Mouse (Mus musculus) intestine, embryonic 14.5 days (tissue): Measurements from ENCODE around the gene Tnni1. TPM values are rescaled to one million over a fixed set of nuclear protein-coding genes. Genes with fewer than 3 reads are reported as not detected.

Experiments
- ATAC-seq: fragments of 200-750 bp; cut with Nextera tagmentation; replicated peaks from 2 replicates; pipeline ENCODE4 v1.8.0; 2017; ENCODE audit warnings: low read depth, moderate number of reproducible peaks, moderate TSS enrichment, moderate library complexity; ENCODE audit not compliant: low FRiP score, low TSS enrichment
- DNase-seq: peaks from one replicate; pipeline ENCODE4 v3.0.0-alpha.2; 2018; ENCODE audit warnings: low spot score
- H3K27ac ChIP-seq: fragments of 300-500 bp; sonication (generic); 2 replicates; pipeline ENCODE4 v1.5.1; 2014; ENCODE audit warnings: low read depth, mild to moderate bottlenecking, control low read depth
- H3K27me3 ChIP-seq: fragments of 300-500 bp; sonication (generic); replicated peaks from 2 replicates; pipeline ENCODE4 v1.6.1; 2014; ENCODE audit warnings: low read length, control low read depth; ENCODE audit not compliant: control insufficient read depth, insufficient read depth
- H3K36me3 ChIP-seq: fragments of 300-500 bp; sonication (generic); 2 replicates; pipeline ENCODE4 v1.6.1; 2014; ENCODE audit warnings: low read length, control low read depth; ENCODE audit not compliant: control insufficient read depth, insufficient read depth
- H3K4me1 ChIP-seq: fragments of 300-500 bp; sonication (generic); replicated peaks from 2 replicates; pipeline ENCODE4 v1.6.1; 2014; ENCODE audit warnings: low read length, control low read depth, mixed read lengths; ENCODE audit not compliant: control insufficient read depth, insufficient read depth
- H3K4me2 ChIP-seq: fragments of 300-500 bp; sonication (generic); 2 replicates; pipeline ENCODE4 v1.6.1; 2014; ENCODE audit warnings: low read length
- H3K4me3 ChIP-seq: fragments of 300-500 bp; sonication (generic); 2 replicates; pipeline ENCODE4 v1.5.1; 2014; ENCODE audit warnings: low read depth, low read length, control low read depth, mixed read lengths
- H3K9ac ChIP-seq: fragments of 300-500 bp; sonication (generic); 2 replicates; pipeline ENCODE4 v1.6.1; 2014; ENCODE audit warnings: mild to moderate bottlenecking, low read length
- H3K9me3 ChIP-seq: fragments of 300-500 bp; sonication (generic); 2 replicates; pipeline ENCODE4 v1.6.1; 2016; ENCODE audit warnings: low read length, control low read depth; ENCODE audit not compliant: control insufficient read depth
- WGBS: fragments of 180-500 bp; shearing (Covaris S2); extraction: QIAGEN DNeasy Blood & Tissue Kit; methylation state at CpG from one replicate; pipeline ENCODE4 v1.1.7; 2014; 5-methylcytosine and 5-hydroxymethylcytosine counted together
- polyA plus RNA-seq: library from polyadenylated mRNA; unstranded; fragments of >200 nt; fragmentation: Nextera tagmentation; extraction: Ambion mirVana; gene quantifications from 2 replicates; pipeline ENCODE4 v1.2.1, GENCODE M21; 2014

Gene Tnni1
- polyA plus RNA-seq, 1 experiment from 2014 or later = 6.4 TPM

DNA sequence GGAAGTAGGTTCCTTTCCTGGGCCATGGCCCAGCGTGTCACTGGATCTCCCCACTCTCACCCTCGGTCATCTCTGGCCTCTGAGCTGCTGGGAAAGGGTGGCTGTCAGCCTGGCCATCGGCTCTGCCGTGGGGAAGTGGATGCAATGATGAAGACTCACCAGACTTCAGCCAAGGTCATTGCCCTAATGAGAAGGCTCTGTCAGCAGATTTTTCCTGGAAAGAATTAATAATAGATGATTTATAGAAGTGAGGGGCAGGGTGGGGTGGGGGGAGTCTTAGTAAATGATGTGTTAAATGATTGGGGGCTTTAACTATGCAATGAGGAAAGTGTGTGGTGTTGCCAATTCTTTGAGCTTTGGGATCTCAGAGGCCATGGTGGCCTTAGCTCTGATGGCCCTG is 33.0 kb upstream of the Tnni1 start:
- Histone ChIP-seq H3K36me3 (peaks cover 69% of the 10 kb centered on the region), H3K4me2 (no peak overlapping the region), H3K4me1 (peaks cover 5% of the 10 kb centered on the region; the same call in 1 of the 2 replicates), H3K27me3 (no peaks in the 10 kb centered on the region), H3K9me3 (no peaks in the 10 kb centered on the region), H3K4me3 (no peak overlapping the region), H3K9ac (no peak overlapping the region), H3K27ac (no peak overlapping the region)
- WGBS = 84% methylated on average over 4 of the region's 4 CpGs
- ATAC-seq = no peak
- DNase-seq = no peak

DNA sequence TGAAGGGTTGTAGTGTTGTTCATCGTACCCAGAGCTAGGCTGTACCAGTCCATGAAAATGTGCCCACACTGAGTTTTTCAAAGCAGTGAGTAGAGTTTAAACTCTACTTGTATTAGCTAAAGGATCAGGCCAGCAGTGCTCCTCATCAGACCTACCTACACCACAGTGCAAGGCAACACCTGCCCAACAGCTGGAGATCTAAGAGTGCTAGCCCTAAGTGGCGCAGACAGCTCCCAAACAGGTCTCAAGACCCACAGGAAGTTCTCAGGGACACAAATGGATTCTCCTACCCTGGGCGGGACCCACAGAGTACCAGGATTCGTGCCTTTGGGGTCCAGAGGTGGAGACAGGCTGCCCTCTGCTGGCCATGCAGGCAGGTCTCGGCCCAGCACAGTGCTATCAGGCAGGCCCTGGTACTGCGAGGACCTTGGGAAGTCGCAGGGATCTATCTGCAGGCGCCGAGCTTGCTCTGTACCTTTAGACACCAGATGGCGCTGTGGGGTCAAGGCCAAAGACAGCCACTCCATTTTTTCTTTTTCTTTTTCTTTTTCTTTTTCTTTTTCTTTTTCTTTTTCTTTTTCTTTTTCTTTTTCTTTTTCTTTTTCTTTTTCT is 26.4 kb upstream of the Tnni1 start:
- Histone ChIP-seq H3K9ac (no peak overlapping the region), H3K27ac (no peak overlapping the region)
- WGBS = 9% methylated on average over 10 of the region's 10 CpGs

DNA sequence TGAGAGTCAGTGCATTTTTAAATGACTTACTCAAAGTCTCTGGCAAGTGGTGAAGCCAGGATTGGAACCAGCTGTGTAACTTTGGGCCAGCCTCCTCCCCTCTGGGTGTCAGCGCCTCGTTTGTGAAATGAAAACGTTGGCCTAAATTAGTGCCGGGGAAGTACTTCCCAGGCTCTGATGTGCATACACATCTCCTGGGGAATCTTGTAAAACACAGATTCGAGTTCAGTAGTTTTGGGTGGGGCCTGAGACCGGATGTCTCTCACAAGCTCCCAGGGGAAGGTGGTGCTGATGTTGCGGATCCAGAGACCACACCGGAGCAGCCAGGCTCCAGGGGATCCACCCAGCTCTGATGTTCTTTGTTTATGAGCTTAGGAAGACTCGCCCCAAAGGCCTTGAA is 23.9 kb upstream of the Tnni1 start:
- H3K4me3 ChIP-seq = no peak overlapping the region
- no peak overlapping the region for H3K4me2 ChIP-seq
- H3K4me1 ChIP-seq = no peaks in the 10 kb centered on the region
- H3K27me3 ChIP-seq = no peaks in the 10 kb centered on the region
- H3K27ac ChIP-seq = no peak overlapping the region
- DNase-seq (no peak), ATAC-seq (no peak)
- 65% methylated on average over 9 of the region's 9 CpGs for WGBS
- H3K9ac ChIP-seq = no peak overlapping the region
- H3K36me3 ChIP-seq = peaks cover 20% of the 10 kb centered on the region
- no peaks in the 10 kb centered on the region for H3K9me3 ChIP-seq

More for the DNA sequence above, 26.4 kb upstream of the Tnni1 start:
- ATAC-seq (peak; percentile 100), DNase-seq (peak; percentile 94)
- Histone ChIP-seq H3K4me1 (no peaks in the 10 kb centered on the region), H3K27me3 (no peaks in the 10 kb centered on the region), H3K4me3 (no peak overlapping the region), H3K36me3 (peaks cover 43% of the 10 kb centered on the region), H3K4me2 (no peak overlapping the region), H3K9me3 (no peaks in the 10 kb centered on the region)

DNA sequence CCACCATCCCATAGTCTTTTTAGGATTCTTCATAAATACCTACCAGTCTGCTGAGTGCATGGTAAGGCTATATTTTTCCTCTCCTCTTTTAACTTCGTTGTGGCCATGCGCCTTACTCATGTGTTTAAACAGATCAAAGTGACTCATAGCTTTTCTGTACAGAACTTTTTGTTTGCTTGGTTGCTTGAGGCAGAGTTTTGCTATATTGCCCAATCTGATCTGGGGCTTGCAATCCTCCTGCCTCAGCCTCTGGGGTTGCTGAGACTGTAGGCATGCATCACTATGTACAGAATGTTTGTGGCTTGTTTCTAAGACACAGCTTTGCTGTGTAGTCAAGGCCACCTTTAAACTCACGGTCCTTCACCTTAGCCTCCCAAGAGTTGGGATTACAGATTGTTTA is 23.3 kb upstream of the Tnni1 start:
- Histone ChIP-seq H3K27me3 (no peaks in the 10 kb centered on the region), H3K9ac (no peak overlapping the region), H3K4me1 (no peaks in the 10 kb centered on the region), H3K27ac (no peak overlapping the region), H3K9me3 (no peaks in the 10 kb centered on the region), H3K36me3 (peaks cover 14% of the 10 kb centered on the region), H3K4me2 (no peak overlapping the region), H3K4me3 (no peak overlapping the region)
- ATAC-seq = no peak
- WGBS = 70% methylated on average over 3 of the region's 3 CpGs
- no peak for DNase-seq

DNA sequence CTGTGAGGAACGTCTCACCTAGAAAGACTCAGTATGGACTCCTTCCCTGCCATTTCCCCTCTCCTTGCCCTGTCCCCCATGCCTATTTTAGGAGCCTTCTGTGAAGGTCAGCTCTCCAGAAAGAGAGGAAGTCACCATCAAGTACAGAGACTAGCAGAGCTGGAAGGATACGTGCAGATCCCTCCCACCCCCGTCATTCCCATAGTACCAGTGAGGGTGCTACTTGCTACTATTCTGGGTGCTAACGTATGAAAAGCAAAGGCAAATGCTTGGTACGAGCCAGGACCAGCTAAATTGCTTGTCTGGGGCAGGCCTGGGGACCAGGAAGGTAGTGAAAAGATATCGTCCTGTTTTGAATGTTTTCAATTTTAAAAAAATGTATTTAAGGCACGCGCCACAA is 21.9 kb upstream of the Tnni1 start:
- H3K36me3 ChIP-seq = 0 out of 2 replicates have a peak, but pooled peaks cover under 1% of the 10 kb centered on the region
- DNase-seq (no peak), ATAC-seq (no peak)
- H3K4me1 ChIP-seq = no peaks in the 10 kb centered on the region
- no peaks in the 10 kb centered on the region for H3K9me3 ChIP-seq
- no peak overlapping the region for H3K4me2 ChIP-seq
- WGBS = 73% methylated on average over 8 of the region's 8 CpGs
- no peak overlapping the region for H3K9ac ChIP-seq
- no peak overlapping the region for H3K27ac ChIP-seq
- no peak overlapping the region for H3K4me3 ChIP-seq
- no peaks in the 10 kb centered on the region for H3K27me3 ChIP-seq

DNA sequence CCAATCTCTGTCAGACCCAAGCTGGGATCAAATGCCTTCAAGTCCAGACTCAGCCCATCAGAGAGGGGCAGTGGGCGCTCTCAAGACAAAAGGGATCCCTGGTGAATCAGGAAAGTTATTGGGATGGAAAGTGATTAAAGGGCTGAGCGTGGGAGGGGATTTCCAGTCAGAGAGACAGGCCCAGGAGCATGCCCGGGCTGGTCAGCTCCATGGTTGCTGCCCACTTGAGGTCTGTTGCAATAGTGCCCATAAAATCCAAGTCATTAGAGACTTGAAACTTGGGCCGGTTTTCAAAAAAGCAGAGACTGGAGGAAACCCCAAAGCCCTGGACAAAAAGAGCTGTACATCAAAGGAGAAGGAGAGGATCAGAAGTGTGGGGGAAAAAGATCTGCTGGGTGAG is 19.5 kb upstream of the Tnni1 start:
- H3K27ac ChIP-seq = no peak overlapping the region
- H3K27me3 ChIP-seq = no peaks in the 10 kb centered on the region
- 66% methylated on average over 4 of the region's 4 CpGs for WGBS
- no peak overlapping the region for H3K9ac ChIP-seq
- DNase-seq = no peak
- ATAC-seq = no peak
- H3K4me1 ChIP-seq = no peaks in the 10 kb centered on the region; the same call in 1 of the 2 replicates
- no peak overlapping the region for H3K4me2 ChIP-seq
- no peaks in the 10 kb centered on the region for H3K36me3 ChIP-seq
- no peaks in the 10 kb centered on the region for H3K9me3 ChIP-seq
- no peak overlapping the region for H3K4me3 ChIP-seq

DNA sequence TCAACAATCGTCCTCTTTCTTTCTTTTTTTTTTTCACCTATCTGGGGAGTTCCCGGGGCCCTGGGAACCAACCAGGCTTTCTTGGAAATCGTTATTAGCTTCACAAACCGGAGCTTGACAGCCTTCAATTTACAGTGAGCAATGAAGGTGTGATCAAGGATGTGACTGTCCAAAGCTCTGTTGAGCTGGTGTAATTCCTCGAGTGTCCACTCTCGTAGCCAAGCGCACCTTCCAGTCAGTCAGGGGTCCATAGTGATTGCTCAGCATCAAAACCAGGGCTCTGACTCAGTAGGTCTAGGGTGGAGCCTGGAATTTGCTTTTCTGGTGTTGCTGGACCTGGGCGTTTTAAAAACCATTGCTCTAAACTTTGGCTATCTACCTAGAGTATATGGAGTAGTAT is 19.0 kb upstream of the Tnni1 start:
- Histone ChIP-seq H3K9me3 (no peaks in the 10 kb centered on the region), H3K4me3 (no peak overlapping the region), H3K9ac (no peak overlapping the region), H3K36me3 (no peaks in the 10 kb centered on the region), H3K4me1 (no peaks in the 10 kb centered on the region; the same call in none of the 2 replicates), H3K4me2 (no peak overlapping the region), H3K27me3 (no peaks in the 10 kb centered on the region), H3K27ac (no peak overlapping the region)
- 61% methylated on average over 8 of the region's 8 CpGs for WGBS
- no peak for DNase-seq
- no peak for ATAC-seq

DNA sequence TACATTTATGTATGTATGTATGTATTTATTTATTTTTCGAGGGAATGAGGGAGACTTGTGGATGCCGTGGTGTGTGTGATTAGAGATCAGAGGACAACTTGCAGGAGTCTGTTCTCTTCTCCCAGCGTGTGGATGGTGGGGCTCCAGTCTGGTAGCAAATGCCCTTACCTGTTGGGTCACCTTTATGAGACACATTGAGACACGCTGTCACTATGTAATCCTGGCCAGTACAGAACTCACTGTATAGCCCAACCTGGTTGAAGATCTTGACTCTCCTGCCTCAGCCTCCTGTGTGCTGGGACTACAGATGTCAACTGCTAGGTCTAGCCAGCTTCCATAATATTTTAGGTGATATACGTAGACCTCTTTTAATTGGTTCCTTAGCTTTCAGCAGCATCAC is 17.5 kb upstream of the Tnni1 start:
- no peak overlapping the region for H3K4me3 ChIP-seq
- H3K9me3 ChIP-seq = no peaks in the 10 kb centered on the region
- H3K4me2 ChIP-seq = no peak overlapping the region
- no peak overlapping the region for H3K27ac ChIP-seq
- WGBS = 89% methylated on average over 5 of the region's 5 CpGs
- H3K36me3 ChIP-seq = no peaks in the 10 kb centered on the region
- DNase-seq = no peak
- no peak for ATAC-seq
- peaks cover 6% of the 10 kb centered on the region for H3K4me1 ChIP-seq
- H3K9ac ChIP-seq = no peak overlapping the region
- no peaks in the 10 kb centered on the region for H3K27me3 ChIP-seq

DNA sequence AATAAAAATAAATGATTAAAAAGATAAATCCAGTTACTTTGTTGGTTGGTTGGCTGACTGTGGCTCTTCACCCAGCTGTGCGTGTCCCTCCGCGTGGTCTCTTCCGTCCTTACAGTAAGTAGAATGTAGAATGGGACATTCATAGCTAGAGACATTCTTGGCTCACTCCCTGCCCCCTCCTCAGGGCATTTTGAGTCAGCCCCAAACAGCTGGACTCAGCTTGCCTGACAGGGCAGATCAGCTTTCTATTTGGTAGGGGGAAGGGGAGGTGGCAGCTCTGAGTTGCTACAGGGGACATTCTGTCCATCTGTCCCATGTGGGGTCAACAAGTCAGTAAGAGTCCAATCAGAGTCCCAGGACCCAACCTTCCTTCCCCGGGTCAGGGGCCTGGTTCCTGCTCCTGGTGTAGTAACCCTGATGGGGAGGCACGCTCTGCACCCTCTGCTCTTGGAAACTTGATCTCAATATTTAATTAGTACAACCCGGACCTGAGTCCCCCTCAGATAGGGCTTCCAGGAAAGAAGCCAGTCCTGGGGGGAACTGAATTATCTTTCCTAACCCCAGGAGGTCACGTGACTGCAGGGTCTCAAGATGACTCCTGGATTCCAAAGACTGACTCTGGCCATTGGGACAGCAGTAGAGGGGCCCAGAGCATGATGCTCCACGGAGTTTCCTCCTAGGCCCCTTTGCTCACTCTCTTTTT is 15.6 kb upstream of the Tnni1 start:
- WGBS = 56% methylated on average over 9 of the region's 9 CpGs
- Histone ChIP-seq H3K4me3 (no peak overlapping the region), H3K9ac (no peak overlapping the region), H3K27ac (no peak overlapping the region; the same call in 1 of the 2 replicates), H3K4me1 (peaks cover 16% of the 10 kb centered on the region), H3K27me3 (no peaks in the 10 kb centered on the region), H3K9me3 (no peaks in the 10 kb centered on the region), H3K4me2 (no peak overlapping the region), H3K36me3 (peaks cover 3% of the 10 kb centered on the region)
- ATAC-seq (no peak), DNase-seq (no peak)
